Mouse (Mus musculus) heart, postnatal 0 days (tissue): Measurements from ENCODE around the gene Mbd6. TPM values are rescaled to one million over a fixed set of nuclear protein-coding genes. Genes with fewer than 3 reads are reported as not detected.
A peak's percentile ranks its signal among the peaks of the same experiment; 100 is the strongest.

Source experiments
- ATAC-seq: fragments of 200-750 bp; cut with Nextera tagmentation; 2 replicates; pipeline ENCODE4 v1.8.0; 2017; ENCODE audit warnings: low read depth, moderate number of reproducible peaks, moderate library complexity; ENCODE audit not compliant: insufficient read depth
- DNase-seq: peaks from one replicate; pipeline ENCODE4 v3.0.0-alpha.2; 2016; ENCODE audit warnings: low spot score
- H3K27ac ChIP-seq: fragments of 300-500 bp; sonication (generic); 2 replicates; pipeline ENCODE4 v1.5.1; 2014; ENCODE audit warnings: low read depth, mild to moderate bottlenecking
- H3K27me3 ChIP-seq: fragments of 300-500 bp; sonication (generic); 2 replicates; pipeline ENCODE4 v1.6.1; 2014; ENCODE audit warnings: low read length, mixed read lengths; ENCODE audit not compliant: control insufficient read depth, insufficient read depth
- H3K36me3 ChIP-seq: fragments of 300-500 bp; sonication (generic); replicated peaks from 2 replicates; pipeline ENCODE4 v1.6.1; 2014; ENCODE audit warnings: low read length, mixed read lengths; ENCODE audit not compliant: control insufficient read depth, insufficient read depth
- H3K4me1 ChIP-seq: fragments of 300-500 bp; sonication (generic); 2 replicates; pipeline ENCODE4 v1.6.1; 2014; ENCODE audit warnings: antibody characterized with exemption; ENCODE audit not compliant: control insufficient read depth, insufficient read depth
- H3K4me2 ChIP-seq: fragments of 300-500 bp; sonication (generic); 2 replicates; pipeline ENCODE4 v1.6.1; 2014; ENCODE audit warnings: low read depth, mild to moderate bottlenecking, low read length, moderate library complexity
- H3K4me3 ChIP-seq: fragments of 300-500 bp; sonication (generic); 2 replicates; pipeline ENCODE4 v1.5.1; 2014; ENCODE audit warnings: low read depth, low read length
- H3K9ac ChIP-seq: fragments of 300-500 bp; sonication (generic); replicated peaks from 2 replicates; pipeline ENCODE4 v1.6.1; 2014; ENCODE audit warnings: low read depth, low read length, mixed read lengths
- H3K9me3 ChIP-seq: fragments of 300-500 bp; sonication (generic); replicated peaks from 2 replicates; pipeline ENCODE4 v1.6.1; 2016; ENCODE audit warnings: low read length; ENCODE audit not compliant: control insufficient read depth
- CTCF ChIP-seq: IDR thresholded peaks from 2 replicates; pipeline ENCODE4 v1.5.1; 2016; ENCODE audit warnings: antibody characterized with exemption, control low read depth, low read depth
- EP300 ChIP-seq: IDR thresholded peaks from 2 replicates; pipeline ENCODE4 v1.6.1; 2016; ENCODE audit warnings: antibody characterized with exemption, low read depth
- WGBS: fragments of 180-500 bp; shearing (Covaris S2); extraction: QIAGEN DNeasy Blood & Tissue Kit; methylation state at CpG from one replicate; pipeline ENCODE4 v1.1.7; 2014; 5-methylcytosine and 5-hydroxymethylcytosine counted together
- polyA plus RNA-seq: library from polyadenylated mRNA; unstranded; fragments of >200 nt; fragmentation: Nextera tagmentation; extraction: Ambion mirVana; gene quantifications from 2 replicates; pipeline ENCODE4 v1.2.1, GENCODE M21; 2015
- total RNA-seq: library from RNA; depleted of rRNA; stranded (reverse); fragments of >200 nt; gene quantifications from 2 replicates; pipeline ENCODE4 v1.2.3, GENCODE M21; 2014; ENCODE audit warnings: low replicate concordance

Gene Mbd6
- total and polyA plus RNA-seq, 2 experiments from 2014 or later: 6.5 to 8.7 TPM

DNA sequence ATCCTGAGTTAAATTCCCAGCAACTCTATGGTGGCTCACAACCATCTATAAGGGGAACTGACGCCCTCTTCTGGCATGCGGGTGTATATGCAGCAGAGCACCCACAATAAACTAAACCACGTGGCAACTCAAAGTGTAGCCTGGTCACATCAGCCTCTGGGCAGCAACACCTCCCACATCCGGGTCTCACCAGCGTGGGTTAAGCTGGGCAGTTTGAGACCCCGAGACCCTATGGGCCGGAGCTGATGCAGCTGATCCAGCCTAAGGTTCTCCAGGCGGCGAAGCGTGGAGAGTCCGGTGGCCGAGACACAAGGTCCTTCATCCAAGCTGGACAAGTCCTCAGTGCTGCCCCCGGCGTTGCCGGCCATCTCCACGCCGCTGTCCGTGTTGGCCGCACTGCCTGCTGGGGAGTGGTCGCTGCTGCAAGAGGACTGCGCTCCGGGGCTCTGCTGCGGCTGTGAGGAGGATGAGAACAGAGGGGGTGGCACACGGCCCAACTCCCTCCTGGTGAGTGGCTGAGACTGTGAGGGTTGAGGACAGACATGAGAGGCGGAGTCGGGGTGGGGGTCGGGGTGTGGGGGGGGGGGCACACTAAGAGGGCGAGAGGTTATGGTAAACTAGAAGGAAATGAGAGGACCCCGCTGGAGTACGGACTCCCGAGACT is 43.5 kb upstream of the Mbd6 start:
- no peak for DNase-seq
- H3K27ac ChIP-seq: no peak overlapping the region
- H3K4me2 ChIP-seq: no peak overlapping the region
- H3K36me3 ChIP-seq: no peaks in the 10 kb centered on the region
- no peaks in the 10 kb centered on the region for H3K4me1 ChIP-seq
- H3K9ac ChIP-seq: no peak overlapping the region
- H3K27me3 ChIP-seq: peaks cover 37% of the 10 kb centered on the region
- no peak overlapping the region for H3K4me3 ChIP-seq
- H3K9me3 ChIP-seq: no peaks in the 10 kb centered on the region
- TF ChIP-seq CTCF: no peak
- TF ChIP-seq EP300: no peak
- WGBS: 35% methylated on average over 29 of the region's 31 CpGs
- peak; percentile 25; the same call in 1 of the 2 replicates for ATAC-seq

DNA sequence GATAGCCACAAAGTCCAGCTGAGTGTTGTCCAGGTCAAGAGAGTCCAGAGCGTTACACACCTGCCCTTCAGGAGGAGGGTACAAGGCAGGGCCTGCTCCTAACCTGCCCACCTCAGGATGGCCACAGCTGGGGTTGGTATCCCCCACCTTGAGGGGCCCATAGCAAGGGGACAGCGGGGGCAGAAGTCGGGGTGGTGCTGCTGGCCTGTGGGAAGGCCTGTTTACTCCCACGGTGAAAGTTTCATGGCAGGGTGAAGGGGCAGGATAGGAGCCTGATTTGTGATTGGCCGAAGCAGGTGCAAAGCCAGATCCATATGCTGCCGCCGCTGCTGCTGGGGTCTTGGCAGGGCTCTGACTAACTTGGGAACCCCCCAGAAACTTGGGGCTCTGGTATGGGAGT is 41.4 kb upstream of the Mbd6 start:
- Histone ChIP-seq H3K4me2 (no peak overlapping the region), H3K27me3 (peaks cover 53% of the 10 kb centered on the region), H3K4me1 (peaks cover 12% of the 10 kb centered on the region), H3K27ac (no peak overlapping the region), H3K36me3 (no peaks in the 10 kb centered on the region), H3K9ac (no peak overlapping the region), H3K9me3 (no peaks in the 10 kb centered on the region), H3K4me3 (no peak overlapping the region)
- 70% methylated on average over 7 of the region's 7 CpGs for WGBS
- DNase-seq (no peak), ATAC-seq (no peak)
- TF ChIP-seq CTCF (no peak), EP300 (no peak)

- H3K27ac ChIP-seq: no peak overlapping the region
- DNase-seq (no peak), ATAC-seq (no peak)
- H3K9me3 ChIP-seq: no peaks in the 10 kb centered on the region
- H3K4me1 ChIP-seq: peaks cover 12% of the 10 kb centered on the region
- H3K9ac ChIP-seq: no peak overlapping the region
- H3K4me2 ChIP-seq: no peak overlapping the region
- no peak for TF ChIP-seq EP300
- TF ChIP-seq CTCF: no peak
- WGBS: 46% methylated on average over 18 of the region's 18 CpGs
- no peaks in the 10 kb centered on the region for H3K36me3 ChIP-seq
- peaks cover 66% of the 10 kb centered on the region for H3K27me3 ChIP-seq
- no peak overlapping the region for H3K4me3 ChIP-seq
These were observed 38.8 kb upstream of the Mbd6 start for GRCm38 (mm10) chr10:127327461-127328145.

GRCm38 (mm10) chr10:127326828-127327227 is 38.0 kb upstream of the Mbd6 start:
- DNase-seq (no peak), ATAC-seq (no peak)
- Histone ChIP-seq H3K27me3 (peaks cover 66% of the 10 kb centered on the region), H3K9me3 (no peaks in the 10 kb centered on the region), H3K4me3 (peak overlapping the region; percentile 57), H3K36me3 (no peaks in the 10 kb centered on the region), H3K4me2 (peak overlapping the region; percentile 86), H3K27ac (no peak overlapping the region), H3K9ac (peak overlapping the region; percentile 44; the same call in 1 of the 2 replicates), H3K4me1 (peaks cover 12% of the 10 kb centered on the region)
- TF ChIP-seq CTCF: no peak
- TF ChIP-seq EP300: no peak
- 7% methylated on average over 29 of the region's 29 CpGs for WGBS

DNA sequence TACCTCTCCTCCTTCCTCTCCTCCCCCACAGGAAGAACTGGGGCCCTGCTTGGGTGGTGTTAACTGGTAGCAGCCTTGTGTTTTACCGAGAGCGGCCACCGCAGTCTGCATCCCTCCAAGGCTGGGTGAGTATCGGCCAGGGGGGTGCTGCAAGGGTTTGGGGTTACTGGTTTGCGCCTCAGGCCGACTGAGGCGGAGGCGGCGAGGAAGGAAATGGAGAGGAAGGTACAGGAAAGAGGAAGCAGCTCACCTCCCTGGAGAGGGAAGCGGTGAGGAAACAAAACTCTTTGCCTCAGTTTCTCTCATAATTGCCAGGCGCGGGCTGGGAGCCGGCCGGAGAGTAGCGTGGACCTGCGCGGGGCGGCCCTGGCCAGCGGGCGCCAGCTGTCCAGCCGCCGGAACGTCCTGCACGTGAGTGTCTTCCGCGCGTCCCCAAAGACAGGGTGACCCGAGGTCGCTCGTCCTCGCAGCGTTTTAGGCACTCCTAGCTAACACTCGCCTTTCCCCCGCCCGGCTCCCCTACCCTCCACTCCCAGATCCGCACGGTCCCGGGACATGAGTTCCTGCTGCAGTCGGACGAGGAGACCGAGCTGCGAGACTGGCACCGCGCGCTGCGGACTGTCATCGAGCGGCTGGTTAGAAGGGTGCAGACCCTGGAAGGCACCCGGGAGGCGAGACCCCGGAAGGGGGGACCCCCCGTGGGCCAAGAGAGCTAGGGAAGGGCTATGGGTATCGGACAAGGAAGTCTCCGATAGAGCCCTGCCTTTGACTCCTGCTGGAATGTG is 37.4 kb upstream of the Mbd6 start:
- Histone ChIP-seq H3K4me2 (peak overlapping the region; percentile 86), H3K9me3 (no peaks in the 10 kb centered on the region), H3K36me3 (no peaks in the 10 kb centered on the region), H3K27me3 (peaks cover 66% of the 10 kb centered on the region), H3K27ac (peak overlapping the region; percentile 33; the same call in 1 of the 2 replicates), H3K4me3 (peak overlapping the region; percentile 57), H3K9ac (peak overlapping the region; percentile 44), H3K4me1 (peaks cover 12% of the 10 kb centered on the region)
- TF ChIP-seq CTCF (no peak), EP300 (no peak)
- ATAC-seq (peak; percentile 41), DNase-seq (no peak)
- whole genome bisulfite sequencing: 5% methylated on average over 54 of the region's 54 CpGs
